Mouse (Mus musculus) bone marrow, adult 2 months (tissue): ENCODE measurements at regions not wholly inside any gene's neighbourhood (a gene's known extent, or its start where the extent isn't known, plus 50 kb on each side); places are given as distances from the start of the nearest gene placed in this dataset.

Experiments
- CTCF ChIP-seq: fragments of 200-500 bp; IDR thresholded peaks from 2 replicates; pipeline ENCODE4 v1.5.1; 2011; ENCODE audit warnings: low read length, control low read depth; ENCODE audit not compliant: control insufficient read depth, insufficient read depth
- POLR2A ChIP-seq: fragments of 200-500 bp; IDR thresholded peaks from 2 replicates; pipeline ENCODE4 v1.6.1; 2011; ENCODE audit warnings: low read depth, mild to moderate bottlenecking, control low read depth, low read length, borderline replicate concordance; ENCODE audit not compliant: control insufficient read depth

DNA sequence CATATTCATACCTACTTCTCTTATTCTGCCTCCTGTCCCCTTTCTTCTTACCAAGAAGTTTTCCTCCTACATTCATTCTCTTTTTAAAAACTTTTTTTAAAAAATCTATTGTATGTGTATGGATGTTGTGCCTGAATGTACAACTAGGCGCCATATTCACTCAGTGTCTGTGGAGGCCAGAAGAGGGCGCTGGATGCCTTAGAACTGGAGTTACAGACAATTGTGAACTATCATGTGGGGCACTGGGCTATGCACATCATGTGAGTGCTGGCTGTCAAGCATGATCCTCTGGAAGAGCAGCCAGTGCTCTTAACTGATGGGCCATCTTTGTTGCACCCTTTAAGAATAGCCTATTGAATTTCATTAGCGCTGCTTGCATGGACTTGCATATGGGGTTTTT lies 172.6 kb upstream of the Dapk1 start:
- TF ChIP-seq CTCF (no peak), POLR2A (no peak)
